Mouse (Mus musculus): ENCODE results near the gene Mcrip2.
A peak's percentile ranks its signal among the peaks of the same experiment; 100 is the strongest.

Gene Mcrip2

DNA sequence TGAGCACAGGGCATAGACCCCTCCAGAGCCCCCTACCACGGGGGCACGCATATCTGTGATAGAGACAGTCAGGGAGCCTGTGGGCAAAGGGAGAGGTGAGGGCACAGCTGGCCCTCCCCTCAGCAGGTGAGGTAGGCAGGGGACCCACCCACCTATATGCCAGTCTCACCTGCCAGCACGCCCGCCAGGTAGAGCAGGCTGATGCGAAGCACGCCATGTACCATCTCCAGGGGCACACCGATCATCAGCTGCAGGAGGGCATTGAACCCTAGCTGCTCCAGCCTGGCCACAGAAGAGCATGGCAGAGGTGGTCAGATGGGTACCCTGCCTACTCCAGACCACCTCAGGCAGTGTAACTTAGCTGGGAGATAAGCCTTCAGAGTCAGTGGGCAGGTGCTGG lies 33.3 kb downstream of the Mcrip2 start:
- no peak for DNase-seq (ENCODE audit: low read depth in 1 of 2, low spot score in 2 of 2)

- DNase-seq (ENCODE audit: low read depth in 1 of 2, low spot score in 2 of 2) = no peak
Measured at GRCm38 (mm10) chr17:25834595-25835222, 33.9 kb downstream of the Mcrip2 start.

- no peak for DNase-seq (ENCODE audit: low read depth in 1 of 2, low spot score in 2 of 2)
Measured at GRCm38 (mm10) chr17:25833961-25834594, 34.5 kb downstream of the Mcrip2 start.

DNA sequence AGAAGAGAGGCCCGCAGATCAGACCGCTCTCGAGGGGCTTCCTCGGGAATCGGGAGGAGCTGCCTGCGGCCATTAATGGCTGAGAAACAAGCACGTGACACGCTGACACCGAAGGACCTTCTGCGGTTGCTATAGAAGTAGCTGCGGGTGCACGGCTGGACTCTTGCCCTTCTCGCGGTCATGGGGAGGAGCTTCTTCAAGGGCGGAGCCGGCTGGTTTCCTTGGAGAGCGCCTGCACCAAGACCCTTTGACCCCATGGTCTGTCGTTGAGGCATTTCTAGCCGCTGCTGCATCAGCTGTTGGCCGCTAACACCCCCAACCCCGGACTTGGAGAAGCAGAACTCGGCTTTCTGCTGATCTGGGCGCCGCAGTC lies 35.3 kb downstream of the Mcrip2 start, which contains the start of gene Stub1:
Gene Stub1, minus strand, starts transcription at position 114 of the 373 bp plus-strand sequence.
- DNase-seq (ENCODE audit: low read depth in 1 of 2, low spot score in 2 of 2) = peak in 1 of 2 experiments; percentile 65

- DNase-seq (ENCODE audit: low read depth in 1 of 2, low spot score in 2 of 2) = peak; percentile 94 to 98
Measured at GRCm38 (mm10) chr17:25832436-25833290, 35.9 kb downstream of the Mcrip2 start.

GRCm38 (mm10) chr17:25831451-25832281 lies 36.9 kb downstream of the Mcrip2 start:
- DNase-seq (ENCODE audit: low read depth in 1 of 2, low spot score in 2 of 2) = no peak

GRCm38 (mm10) chr17:25830806-25831431 lies 37.6 kb downstream of the Mcrip2 start:
- DNase-seq (ENCODE audit: low read depth in 1 of 2, low spot score in 2 of 2) = no peak

DNA sequence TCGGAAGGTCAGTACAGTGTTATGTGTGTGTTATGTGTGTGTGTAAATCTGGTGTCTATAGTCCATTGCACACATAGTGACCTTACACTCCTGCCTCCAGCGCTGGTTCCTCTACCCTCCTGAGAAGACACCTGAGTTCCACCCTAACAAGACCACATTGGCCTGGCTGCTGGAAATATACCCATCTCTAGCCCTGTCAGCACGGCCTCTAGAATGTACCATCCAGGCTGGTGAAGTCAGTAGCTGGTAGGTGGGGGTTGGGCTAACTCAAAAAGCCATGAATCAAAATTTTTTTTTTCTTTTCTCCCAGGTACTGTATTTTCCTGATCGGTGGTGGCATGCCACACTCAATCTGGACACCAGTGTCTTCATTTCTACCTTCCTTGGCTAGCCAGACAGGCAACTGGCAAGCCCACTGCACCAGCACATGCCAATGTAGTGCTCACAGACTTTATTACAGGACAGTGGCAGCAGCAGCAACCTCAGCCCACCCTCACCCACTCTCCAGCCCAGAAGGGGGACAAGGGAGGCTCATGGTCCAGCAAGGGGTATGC lies 38.3 kb downstream of the Mcrip2 start:
- DNase-seq (ENCODE audit: low read depth in 1 of 2, low spot score in 2 of 2) = no peak

DNA sequence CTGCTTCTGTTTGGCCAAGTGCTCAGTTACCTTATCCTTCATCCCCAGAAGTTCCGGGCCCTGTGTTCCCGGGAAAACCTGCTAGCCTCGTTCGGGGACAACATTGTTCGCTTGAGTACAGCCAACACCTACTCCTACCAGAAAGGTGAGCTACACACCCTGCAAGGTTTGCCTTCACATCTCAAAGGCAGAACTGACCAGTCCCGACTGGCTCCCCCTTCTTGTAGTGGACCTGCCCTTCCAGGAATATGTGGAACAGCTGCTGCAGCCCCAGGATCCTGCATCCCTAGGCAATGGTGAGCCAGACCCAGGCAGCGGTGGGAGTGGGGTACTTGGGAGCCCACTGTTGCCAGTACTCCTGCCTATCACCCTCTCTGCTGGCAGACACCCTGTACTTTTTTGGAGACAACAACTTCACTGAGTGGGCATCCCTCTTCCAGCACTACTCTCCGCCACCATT lies 39.0 kb downstream of the Mcrip2 start:
- no peak for DNase-seq (ENCODE audit: low read depth in 1 of 2, low spot score in 2 of 2)

DNA sequence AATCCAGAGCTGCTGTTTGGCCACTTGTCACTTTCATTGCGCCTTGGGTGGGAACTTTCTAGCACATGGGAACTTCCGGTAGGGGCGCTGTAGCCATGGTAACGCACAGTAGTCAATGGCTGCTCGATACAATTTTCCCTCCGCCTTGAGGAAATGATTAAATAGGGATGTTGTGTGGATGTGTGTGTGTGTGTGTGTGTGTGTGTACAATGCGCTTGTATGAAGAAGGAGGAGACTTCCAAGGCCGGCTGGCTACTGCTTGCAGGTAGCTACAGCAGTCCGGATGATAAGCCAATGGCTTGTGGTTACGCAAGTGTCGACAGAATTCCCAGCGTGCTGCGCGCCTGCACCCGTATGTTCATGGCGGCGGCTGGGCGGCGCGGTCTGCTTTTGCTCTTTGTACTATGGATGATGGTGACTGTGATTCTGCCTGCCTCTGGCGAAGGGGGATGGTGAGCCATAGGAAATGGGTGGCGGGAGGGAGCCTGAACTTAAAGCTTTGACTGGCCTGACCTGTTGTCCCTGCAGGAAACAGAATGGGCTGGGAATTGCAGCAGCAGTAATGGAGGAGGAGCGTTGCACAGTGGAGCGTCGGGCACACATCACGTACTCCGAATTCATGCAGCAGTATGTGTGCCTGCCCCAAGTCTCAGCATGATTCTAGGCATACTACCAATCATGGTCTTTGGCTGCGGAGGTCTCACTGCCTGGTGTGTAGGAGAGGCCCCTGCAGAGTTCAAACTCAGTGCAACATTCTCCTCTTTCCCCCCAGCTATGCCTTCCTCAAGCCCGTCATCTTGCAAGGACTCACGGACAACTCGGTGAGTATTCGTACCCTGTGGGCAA lies 39.6 kb downstream of the Mcrip2 start, which contains the start of gene Jmjd8:
Gene Jmjd8, plus strand, starts transcription at position 156 of the 846 bp plus-strand sequence.
- DNase-seq (ENCODE audit: low read depth in 1 of 2, low spot score in 2 of 2) = no peak

DNA sequence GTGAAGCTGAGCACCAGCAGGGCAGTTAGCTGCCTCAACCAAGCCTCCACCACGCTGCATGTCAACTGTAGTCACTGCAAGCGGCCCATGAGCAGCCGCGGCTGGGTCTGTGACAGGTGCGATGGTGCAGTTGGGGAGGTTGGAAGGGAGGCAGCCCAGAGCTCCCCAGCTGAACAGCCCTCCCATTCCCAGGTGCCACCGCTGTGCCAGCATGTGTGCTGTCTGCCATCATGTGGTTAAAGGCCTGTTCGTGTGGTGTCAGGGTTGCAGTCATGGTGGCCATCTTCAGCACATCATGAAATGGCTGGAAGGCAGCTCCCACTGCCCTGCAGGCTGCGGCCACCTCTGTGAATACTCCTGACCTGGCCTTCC lies 40.4 kb downstream of the Mcrip2 start:
- DNase-seq (ENCODE audit: low read depth in 1 of 2, low spot score in 2 of 2) = no peak

DNA sequence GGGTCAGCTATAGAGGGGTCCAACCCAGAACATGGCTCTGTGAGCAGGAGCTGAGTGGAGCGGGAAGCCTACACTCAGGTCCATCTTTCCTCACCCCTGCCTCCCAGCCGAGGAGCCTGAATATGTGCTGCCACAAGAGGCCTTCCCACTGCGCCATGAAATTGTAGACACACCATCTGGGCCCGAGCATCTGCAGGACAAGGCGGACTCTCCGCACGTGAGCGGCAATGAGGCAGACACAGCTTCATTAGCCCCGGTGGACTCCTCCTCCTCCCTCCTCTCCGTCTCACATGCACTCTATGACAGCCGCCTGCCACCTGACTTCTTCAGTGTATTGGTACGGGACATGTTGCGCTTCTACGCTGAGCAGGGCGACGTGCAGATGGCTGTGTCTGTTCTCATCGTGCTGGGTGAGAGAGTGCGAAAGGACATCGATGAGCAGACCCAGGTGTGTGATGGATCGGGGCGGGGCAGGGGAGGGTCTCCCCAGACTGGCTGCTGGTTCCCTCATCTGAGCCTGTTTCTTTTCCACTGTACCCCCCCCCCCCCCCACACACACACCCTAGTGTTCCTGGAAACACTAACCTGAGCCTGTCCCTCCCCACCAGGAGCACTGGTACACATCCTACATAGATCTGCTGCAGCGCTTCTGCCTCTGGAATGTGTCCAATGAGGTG lies 40.9 kb downstream of the Mcrip2 start:
- DNase-seq (ENCODE audit: low read depth in 1 of 2, low spot score in 2 of 2) = no peak

GRCm38 (mm10) chr17:25827011-25827410 lies 41.6 kb downstream of the Mcrip2 start:
- DNase-seq (ENCODE audit: low read depth in 1 of 2, low spot score in 2 of 2) = no peak

- DNase-seq (ENCODE audit: low read depth in 1 of 2, low spot score in 2 of 2) = no peak
Measured at GRCm38 (mm10) chr17:25825984-25826570, 42.5 kb downstream of the Mcrip2 start.

DNA sequence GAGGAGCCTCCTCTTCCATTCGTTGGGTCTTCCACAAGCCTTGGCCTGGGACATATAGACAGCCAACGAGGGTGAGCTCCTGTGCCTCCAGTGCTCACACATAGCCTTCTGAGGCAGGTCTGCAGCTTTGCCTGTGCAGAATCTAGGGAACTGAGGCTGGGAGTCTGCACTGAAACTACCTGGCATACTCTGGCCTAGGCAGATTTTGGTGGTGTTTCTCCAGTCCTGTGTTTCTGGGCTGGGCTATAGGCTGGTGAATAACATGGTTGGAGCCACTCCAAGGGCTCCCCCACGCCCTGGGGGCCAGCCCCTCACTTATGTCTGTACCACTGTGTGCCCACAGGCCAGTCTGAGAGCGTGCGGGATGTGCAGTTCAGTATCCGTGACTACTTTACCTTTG lies 43.3 kb downstream of the Mcrip2 start:
- DNase-seq (ENCODE audit: low read depth in 1 of 2, low spot score in 2 of 2) = no peak

GRCm38 (mm10) chr17:25824362-25825142 lies 44.0 kb downstream of the Mcrip2 start:
- DNase-seq (ENCODE audit: low read depth in 1 of 2, low spot score in 2 of 2) = no peak

- DNase-seq (ENCODE audit: low read depth in 1 of 2, low spot score in 2 of 2) = peak in 1 of 2 experiments; percentile 44
Measured at GRCm38 (mm10) chr17:25823452-25823851, 45.1 kb downstream of the Mcrip2 start, which contains the start of gene Wdr24. TSS of gene Wdr24 (plus strand) at chr17:25823627.

Measured in monocyte, adult 2 months (primary cell).